Comparison of ENCODE assay signal across 8 mouse cellular contexts in genomic region chr5:130255017-130255720, GRCm38 (mm10). TPM values are rescaled to one million over a fixed set of nuclear protein-coding genes. Genes with fewer than 3 reads are reported as not detected.
DNase-seq lines count a peak whose midpoint lies in the region; ATAC-seq lines count a peak whose summit lies in the region.

Gene Sbds, minus strand, starts transcription at chr5:130255530.
Gene Tyw1, plus strand, starts transcription at chr5:130255619.

- peak; percentile 98 to 99 for DNase-seq in adrenal gland, adult (ENCODE audit: inconsistent age in 2 of 2, low spot score in 1 of 2)
- DNase-seq in embryo, embryonic 10.5 days (ENCODE audit: low spot score) = peak; percentile 99
- peak; percentile 97 for DNase-seq in gastrocnemius, postnatal 14 days
- peak; percentile 98 to 99 for DNase-seq in left cerebral cortex, postnatal 10 days (ENCODE audit: extremely low spot score in 1 of 2, low spot score in 2 of 2)
- DNase-seq in right cerebral cortex, postnatal 25 days = peak; percentile 97
- DNase-seq in urinary bladder, postnatal 4 days (ENCODE audit: low spot score in 2 of 2) = peak; percentile 96 to 97

- ATAC-seq in inflammation-experienced regulatory T-cells, adult 6 months = peak; percentile 76
- ATAC-seq in megakaryocyte-erythroid progenitor cell, adult 5-6 weeks (replicated peaks; ENCODE audit: low FRiP score, low TSS enrichment, poor library complexity, severe bottlenecking) = peak; percentile 81

- intact Hi-C loops in gastrocnemius, postnatal 14 days (cut with DNase I; ENCODE audit: low total_unique reads) = no loop called here
- intact Hi-C loops in left cerebral cortex, postnatal 10 days (cut with DNase I) = no loop called here

RNA-seq across cellular contexts. Expression of gene Sbds, which starts in this region (rescaled TPM):
- 10 to 100 TPM; 22.6 to 23.4 TPM for total RNA-seq in gastrocnemius, postnatal 14 days (2021)
- polyA plus RNA-seq in inflammation-experienced regulatory T-cells, adult 6 months (2017; shearing (Covaris generic)) = 100 to 1,000 TPM; 108 to 150 (median 130) TPM
- total RNA-seq in left cerebral cortex, postnatal 10 days (2021) = 10 to 100 TPM; 45.8 to 48.7 TPM
- total RNA-seq in megakaryocyte-erythroid progenitor cell, adult 5-6 weeks (2014; fragmentation: Nextera tagmentation) = 65.5 and 66.6 TPM in 2 replicates
- total RNA-seq in megakaryocyte-erythroid progenitor cell, adult 5-6 weeks (2017) = 75.7 and 125 TPM in 2 replicates

RNA-seq across cellular contexts. Expression of gene Tyw1, which starts in this region (rescaled TPM):
- 1 to 10 TPM; 7.8 to 9.1 TPM for total RNA-seq in gastrocnemius, postnatal 14 days (2021)
- 10 to 100 TPM; 30.4 to 35.1 (median 33.9) TPM for polyA plus RNA-seq in inflammation-experienced regulatory T-cells, adult 6 months (2017; shearing (Covaris generic))
- 10 to 100 TPM; 16.8 to 20.9 TPM for total RNA-seq in left cerebral cortex, postnatal 10 days (2021)
- total RNA-seq in megakaryocyte-erythroid progenitor cell, adult 5-6 weeks (2014; fragmentation: Nextera tagmentation) = 23.2 and 28.4 TPM in 2 replicates
- total RNA-seq in megakaryocyte-erythroid progenitor cell, adult 5-6 weeks (2017) = 49.8 and 50.9 TPM in 2 replicates

Comparison
In these comparisons a context has a peak if more than half of its experiments do, and no peak if none do; other contexts are left out.
1. Peak in every context shown above with its lines: DNase-seq and ATAC-seq.